Mouse (Mus musculus) right cerebral cortex, postnatal 10 days (tissue): ENCODE results near the gene Hivep3.

Experiments used
- DNase-seq, 2 experiments: peaks; one replicate each; pipeline ENCODE4 v3.0.0; 2021; ENCODE audit warnings: low spot score in 2 of 2

Gene Hivep3

DNA sequence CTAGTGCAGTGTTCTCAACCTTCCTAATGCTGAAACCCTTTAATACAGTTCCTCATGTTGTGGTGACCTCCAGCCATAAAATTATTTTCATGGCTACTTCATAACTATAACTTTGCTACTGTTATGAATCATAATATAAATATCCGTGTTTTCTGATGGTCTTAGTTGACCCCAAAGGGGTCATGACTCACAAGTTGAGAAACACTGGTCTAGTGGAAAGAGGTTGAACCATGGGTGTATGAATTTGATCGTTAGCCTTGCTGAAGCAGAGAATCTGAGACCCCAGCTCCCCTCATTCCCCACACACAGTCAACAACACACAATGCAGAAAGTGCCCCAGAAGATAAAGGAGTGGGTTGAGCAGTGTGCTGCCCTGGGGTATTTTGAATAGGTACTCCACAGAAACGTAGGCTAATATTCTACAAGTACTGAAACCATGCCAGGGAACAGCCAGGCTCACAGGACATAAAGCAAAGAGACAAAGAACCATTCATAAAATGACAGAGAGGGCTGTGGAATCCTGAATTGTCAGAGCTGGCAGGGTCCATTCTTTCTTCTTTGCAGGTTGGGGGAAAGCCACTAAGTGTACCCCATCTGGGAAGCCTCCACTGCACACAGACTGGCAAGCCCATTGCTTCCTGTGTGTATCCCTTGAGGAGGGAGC is 212.8 kb downstream of the Hivep3 start:
- no peak for DNase-seq

DNA sequence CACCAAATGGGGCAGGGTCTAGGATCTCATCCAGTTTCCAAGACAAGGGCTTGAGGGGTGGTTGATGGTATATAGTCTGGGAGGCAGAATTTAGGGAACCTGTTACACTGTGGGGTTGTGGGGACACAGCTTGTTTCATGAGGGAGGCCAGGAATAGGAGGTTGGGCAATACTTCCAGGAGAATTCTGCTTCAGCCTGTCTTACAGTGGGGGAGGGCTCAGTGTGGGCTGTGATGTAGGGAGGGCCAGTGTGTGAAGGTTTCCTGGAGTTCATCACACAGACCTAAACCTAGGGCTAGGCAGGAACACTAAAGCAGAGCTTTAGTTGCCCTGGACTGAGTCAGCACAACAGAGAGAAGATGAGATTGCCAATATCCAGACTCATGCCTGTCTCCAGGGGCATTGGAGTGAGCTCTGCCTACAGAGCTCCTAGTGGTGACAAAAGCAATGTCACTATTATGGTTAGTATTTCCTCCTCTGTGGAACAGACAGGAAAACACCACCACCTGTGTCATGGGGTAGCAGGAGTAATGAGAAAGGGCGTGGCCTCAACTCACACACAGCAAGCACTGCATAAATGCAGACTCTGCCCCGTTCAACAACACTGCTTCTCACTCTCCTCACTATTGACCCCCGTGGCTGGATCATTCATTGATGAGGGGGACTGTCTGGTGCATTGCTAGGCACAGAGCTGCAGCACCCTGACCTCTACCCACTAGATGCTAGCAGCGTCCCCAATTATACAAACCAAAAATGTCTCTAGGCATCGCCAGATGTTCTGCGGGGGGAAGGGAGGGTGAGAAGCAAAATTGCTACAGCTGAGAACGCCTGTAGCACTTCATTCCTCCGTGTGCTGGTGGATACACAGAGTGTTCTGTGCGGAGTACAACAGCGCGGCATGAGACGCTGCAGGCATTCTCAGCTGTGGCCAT is 213.9 kb downstream of the Hivep3 start:
- no peak for DNase-seq

DNA sequence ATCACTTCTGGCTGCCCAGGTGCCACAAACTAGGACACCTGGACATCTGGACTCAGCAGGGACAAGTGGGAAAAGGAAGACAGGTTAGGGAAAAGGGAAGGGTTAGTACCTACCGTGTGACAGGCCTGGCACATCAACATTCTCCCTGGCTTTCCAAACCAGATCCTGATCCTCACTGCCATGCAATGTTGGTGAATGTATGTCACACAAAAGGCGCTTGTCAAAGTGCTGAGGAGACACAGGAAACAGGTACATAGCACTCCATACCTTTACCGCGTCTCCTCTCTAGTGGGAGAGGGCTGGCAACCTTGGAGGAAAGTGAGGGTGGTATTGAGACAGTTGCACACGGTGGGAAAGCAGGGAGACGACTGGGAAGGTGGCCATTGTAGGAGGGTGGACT is 214.8 kb downstream of the Hivep3 start:
- no peak for DNase-seq

DNA sequence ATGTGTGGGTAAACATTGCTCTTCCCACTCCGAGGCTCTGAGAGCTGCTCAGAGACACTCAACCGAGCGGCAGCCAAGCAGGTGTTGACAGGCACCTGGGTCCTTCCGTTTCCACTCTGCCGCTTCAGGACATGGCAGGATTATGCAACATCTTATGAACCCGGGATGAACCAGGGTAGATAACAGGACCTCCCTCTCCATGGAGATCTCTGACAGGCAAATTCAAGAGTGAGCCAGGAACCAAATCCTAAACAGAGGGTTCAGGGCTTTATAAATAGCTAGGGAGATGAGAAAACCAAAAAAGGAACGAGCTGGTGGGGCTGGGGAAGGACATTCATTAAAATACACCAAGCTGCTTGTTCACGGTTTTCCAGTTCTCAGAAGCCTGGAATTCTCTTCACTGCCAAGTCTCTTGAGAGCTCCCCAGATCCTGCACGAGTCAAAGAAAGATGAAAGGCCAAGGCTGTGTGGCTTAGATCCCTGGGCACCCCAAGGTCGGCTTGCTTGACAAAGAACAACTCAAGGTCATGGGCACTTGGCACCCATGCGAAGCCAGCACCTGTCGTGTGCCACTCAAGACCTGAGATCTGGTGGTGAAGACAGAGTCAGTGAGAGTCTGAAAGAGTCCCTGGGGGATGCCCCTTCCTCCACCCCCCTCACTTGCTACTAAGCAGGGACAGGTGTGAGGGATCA is 215.5 kb downstream of the Hivep3 start:
- peak; percentile 54 to 74 for DNase-seq

DNA sequence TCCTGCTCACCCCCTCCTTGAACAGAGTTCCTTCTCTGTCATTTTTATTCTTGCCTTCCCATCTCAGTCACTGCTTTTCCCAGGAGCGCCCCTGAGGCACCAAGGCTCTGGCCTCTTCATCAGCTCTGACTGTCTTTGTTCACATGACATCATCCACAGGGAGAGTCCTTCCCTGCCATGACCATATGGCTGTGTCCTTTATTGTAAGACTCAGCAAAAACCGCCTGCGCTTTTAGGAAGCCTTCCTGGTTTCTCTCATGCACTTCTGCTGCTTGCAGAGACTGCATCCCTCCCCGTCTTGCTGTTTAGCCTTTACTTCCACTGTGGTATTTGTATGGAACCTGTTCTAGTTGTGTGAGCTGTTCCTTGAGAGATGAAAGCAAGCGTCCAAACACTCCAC is 216.6 kb downstream of the Hivep3 start:
- peak in 1 of 2 experiments; percentile 35 for DNase-seq

DNA sequence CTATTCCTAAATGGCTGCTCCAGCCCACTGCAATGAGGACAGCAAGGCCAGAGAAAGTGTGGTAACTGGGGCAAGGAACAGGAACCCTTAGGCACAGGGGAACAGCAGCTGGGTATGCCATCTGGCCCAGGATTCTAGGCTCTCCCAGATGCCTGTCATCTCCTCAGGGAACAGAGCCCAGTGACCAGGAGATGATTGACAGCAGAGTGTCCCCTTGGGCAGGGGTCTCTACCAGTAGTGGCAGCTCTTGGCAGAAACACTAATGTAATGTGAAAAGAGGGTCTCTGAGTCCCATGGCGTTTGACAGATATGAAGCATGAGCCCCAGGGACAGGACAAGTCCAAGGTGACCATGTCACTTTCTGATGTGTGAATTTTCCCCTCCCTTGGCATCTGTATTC is 217.5 kb downstream of the Hivep3 start:
- DNase-seq, result peak in 1 of 2 experiments; percentile 22

DNA sequence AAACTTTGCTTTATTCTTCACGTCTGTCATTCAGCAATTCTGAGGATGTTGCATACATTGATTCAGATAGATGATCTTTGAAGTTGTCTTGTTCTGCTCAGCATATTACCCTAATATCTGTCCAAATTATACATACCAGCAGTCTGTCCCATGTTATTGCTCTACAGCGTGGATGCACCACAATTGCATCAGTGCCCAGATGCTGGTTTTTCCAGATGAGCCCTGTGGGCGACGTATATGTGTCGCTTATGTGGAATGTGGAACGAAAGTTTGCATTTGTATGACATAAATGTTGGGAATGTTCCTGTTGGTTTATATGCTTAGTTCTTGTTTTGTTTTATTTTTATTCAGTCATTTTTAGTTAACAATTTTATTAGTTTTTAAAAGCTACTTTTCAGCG is 221.4 kb downstream of the Hivep3 start:
- DNase-seq, result no peak

DNA sequence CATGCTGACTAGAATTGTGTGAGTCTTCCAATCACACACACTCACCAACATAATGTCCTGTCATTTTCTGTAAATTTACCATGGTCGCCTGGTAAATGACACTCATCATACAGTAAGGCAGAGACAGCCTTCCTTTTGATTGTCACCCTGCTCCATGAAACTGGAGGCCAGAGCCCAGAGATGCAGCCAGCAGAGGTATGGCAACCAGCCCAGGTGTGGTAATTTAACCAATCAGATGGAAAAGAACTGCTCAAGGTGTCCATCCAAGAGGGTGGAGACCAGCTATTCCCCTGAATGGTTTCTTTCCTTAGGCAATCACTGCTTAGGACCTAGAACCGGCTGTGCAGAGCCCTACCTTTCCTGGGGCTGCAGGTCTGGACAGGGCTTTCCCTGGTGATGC is 224.4 kb downstream of the Hivep3 start:
- DNase-seq, result no peak

DNA sequence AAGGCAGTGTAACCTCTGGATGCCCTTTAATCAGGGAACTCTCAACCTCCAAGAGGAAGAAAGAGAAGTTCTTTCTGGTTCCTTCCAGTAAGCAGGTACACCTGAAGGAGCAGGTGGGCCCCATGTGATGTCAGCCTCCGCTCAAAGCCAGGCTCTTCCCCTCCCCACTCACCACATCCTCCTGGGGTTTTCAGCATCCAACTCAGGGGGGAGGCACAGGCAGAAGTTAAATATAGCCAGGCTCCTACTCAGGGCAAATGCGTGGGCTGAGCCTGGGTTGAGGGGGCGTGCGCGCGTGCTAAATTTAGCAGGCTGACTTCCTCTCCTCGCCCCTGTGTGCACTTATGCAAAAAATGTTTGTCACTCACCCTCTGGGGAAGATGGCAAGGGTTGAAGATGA is 225.7 kb downstream of the Hivep3 start:
- no peak for DNase-seq

DNA sequence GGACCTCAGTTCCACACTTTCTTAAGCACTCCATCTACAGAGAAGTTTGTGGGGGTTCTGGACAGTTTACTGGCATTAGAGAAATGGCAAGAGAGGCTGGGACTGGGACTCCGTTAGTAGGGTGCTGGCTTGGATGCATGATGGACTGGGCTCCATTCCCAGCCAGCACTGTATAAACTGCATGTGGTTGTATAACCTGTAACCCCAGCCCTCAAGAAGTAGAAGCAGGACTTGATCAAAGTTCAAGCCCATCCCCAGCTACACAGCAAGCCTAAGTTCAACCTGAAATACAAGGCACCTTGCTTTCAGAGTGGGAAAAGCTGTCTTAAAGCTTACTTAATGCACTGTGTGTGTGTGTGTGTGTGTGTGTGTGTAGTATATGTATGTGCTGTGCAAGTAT is 226.3 kb downstream of the Hivep3 start:
- no peak for DNase-seq

DNA sequence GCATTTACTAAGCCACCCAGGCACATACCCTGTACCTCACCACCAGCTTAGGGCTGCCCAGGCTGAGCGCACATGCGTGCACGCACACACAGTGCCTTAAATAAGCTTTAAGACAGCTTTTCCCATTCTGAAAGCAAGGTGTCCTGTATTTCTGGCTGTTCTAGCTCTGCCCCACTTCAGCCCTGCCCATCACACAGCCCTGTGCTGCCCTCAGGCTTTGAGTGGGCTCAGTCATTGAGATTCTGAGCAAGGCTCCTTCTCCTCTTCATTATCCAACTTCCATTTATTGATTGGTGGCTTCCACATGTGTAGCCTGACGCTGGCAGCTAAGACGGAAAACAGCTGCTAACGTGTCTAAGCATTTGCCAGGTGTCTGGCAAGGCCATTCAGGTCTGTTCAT is 226.9 kb downstream of the Hivep3 start:
- no peak for DNase-seq

DNA sequence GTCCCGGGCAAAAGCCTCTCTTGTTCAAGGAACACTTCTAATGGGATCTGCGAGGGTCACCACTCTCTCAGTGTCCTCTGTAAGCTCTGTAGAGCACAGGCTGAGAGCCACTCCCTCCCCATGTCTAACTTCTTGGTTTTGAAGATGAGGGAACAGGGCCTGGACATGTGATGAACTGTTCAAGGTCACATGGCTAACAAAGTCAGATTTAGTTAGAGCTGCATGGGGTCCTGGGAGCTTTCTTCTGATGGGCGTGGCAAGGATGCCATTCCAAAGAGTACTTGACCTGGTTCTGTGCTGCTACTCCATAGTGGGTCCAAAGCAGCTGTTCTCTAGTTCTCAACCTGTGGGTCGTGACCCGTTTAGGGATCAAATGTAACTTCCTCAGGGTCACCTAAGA is 227.6 kb downstream of the Hivep3 start:
- DNase-seq, result no peak

DNA sequence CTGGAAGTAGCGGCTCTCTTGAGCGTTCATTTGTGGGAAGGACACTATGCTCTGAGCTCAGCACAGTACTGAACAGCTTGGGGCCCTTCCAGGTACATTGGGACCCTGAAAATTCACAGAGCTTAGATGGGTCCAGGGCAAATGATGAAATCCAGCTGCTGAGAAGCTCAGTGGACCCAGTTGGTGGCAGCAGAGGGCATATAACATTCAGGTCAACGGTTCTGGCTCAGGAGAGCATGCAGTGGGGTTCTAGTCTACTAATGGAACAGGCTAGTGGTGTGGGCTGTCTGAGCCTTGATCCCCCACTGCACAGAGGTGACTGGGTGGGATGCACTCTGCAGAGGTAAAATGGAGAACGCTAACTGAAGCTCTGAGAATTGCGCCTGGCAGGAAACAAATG is 228.5 kb downstream of the Hivep3 start:
- DNase-seq, result no peak

DNA sequence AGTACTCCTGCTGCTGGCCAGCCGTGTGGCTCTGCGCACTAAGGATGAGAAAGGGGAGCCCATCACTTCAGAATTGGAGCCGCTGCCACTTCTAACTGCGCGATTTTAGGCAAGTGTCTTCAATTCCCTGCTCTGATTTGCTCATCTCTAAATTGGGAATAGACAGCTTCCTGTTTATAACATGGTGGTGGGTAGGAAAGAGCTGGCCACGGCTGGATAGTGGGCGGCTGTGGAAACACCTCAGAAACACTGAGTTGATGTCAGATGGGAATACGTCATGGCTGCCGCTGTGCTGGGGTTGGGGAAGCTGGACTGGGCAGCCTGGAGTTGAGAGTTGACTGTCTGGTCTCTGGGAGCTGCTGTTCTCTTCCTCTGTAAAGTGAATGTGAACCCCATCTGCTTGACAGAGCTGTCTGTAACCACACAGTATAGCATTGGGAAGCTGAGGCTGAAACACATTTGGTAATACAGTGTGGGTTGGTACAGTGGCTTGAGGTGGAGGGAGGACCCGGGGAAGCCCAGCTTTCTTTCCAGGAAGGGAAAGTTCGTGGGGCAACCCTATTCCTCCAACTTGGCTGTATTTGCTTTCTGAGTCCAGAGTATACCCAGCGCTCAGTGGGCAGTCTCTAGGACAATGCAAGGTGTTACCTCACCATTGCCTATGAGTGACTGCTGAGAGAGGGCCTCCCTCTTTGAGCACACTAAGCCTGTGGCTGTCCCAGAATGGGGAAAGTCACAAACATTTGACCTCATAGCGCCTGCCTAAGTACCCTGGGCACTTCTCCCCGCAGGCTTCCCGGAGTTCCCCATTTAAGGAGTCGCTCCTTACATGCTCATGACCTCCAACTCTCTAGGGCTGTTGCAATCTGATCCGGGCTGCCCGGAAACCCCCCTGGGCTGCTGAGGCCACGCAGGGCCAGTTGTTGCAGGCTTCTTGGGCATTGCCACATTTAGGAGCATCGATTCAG is 232.8 kb downstream of the Hivep3 start:
- peak; percentile 74 to 85 for DNase-seq

DNA sequence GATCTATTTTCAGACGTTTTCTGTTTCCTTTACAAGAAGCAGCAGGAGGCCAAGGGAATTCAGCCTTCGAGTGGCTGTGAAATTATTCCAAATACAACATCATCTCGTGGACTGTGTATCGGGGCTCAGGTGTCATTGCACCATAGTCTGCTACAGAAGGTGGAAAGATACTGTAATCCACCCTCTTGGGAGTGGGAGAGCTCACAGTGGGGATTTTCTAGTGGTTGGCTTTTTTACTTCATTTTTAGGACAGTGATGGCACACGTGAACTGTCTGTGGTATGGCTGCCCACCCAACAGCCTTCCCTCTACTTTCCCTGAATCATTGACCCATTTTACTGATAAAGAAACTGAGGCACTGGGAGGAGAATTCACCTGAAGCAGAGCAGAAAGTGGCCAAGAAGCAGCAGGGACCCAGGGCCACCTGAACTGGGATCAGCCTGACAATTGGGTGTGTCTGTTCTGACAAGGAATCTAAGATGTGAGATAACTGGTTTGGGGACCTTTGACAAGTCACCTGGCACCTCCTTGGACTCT is 233.6 kb downstream of the Hivep3 start:
- DNase-seq, result no peak

DNA sequence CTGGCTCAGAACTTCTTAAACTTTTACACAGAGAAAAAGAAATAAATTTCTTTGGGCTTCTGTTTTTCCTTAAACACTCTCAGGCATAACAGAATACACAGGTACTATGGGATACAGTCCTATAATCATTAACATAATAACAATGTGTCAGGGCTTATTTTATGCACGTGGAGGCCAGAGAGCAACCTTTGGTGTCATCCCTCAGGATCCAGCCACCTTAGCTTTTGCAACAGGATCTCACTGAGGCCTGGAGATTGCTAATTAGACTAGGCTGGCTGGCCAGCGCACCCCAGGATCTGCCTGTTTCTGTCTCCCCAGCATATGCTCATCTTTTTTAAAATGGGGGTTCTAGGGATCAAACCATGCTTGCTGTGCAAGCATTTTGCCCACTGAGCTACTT is 234.1 kb downstream of the Hivep3 start:
- DNase-seq, result no peak

DNA sequence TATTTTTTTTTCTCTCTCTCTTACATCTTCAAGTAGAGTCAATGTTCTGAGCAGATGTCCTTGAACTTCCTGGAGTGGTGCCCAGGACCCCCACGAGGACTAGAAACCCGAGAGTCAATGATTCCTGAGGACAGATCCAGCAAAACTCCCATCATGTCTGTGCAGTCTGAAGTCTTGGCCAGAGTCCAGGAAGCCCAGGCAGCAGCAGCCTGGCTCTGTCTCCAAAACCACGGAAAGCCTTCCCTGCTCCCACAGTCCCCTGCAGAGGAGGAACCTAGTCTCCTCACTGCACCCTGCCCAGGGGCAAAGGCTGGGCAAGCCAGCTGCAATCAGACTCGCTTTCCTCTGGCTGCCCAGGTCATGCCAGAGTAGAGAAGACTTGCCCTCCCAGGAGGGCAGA is 234.5 kb downstream of the Hivep3 start:
- peak; percentile 81 to 83 for DNase-seq

DNA sequence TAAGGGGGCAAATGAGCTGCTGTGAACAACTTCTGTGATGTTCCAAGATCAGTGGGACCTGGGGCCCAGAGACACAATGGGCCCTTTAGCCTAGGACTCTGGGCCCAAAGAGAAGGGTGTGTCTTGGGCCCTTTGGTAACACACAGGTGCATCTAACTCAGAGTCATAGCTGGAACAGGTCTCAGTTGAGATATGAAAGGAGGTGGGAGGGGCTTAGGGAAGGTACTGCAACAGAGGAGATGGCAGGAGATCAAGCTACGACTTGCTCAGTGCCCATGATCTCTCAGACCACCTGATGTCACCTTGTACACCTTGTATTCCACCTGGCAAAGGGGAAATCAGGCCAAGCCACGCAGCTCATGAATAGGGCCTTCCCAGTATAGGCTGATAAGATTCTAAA is 235.3 kb downstream of the Hivep3 start:
- DNase-seq, result no peak

DNA sequence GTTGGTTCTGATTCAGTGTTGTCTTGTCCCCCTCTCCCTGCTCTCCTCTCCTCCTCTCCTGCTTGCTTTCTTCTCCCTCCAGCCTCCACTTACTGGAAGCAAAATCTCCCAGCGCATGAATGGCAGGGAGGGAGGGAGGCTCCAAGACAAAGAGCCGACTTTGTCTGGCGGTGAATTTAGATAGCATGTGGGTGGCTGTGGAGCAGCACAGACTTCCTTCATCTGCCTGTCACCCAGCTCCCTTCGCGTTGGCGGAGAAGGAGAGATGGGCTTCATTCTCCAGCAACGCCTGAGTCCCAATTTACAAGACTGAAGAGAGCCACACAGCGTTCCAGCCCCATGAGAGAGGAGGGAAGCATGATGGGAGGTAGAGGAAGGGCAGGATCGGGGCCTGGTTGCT is 236.6 kb downstream of the Hivep3 start:
- DNase-seq, result peak; percentile 86 to 92

DNA sequence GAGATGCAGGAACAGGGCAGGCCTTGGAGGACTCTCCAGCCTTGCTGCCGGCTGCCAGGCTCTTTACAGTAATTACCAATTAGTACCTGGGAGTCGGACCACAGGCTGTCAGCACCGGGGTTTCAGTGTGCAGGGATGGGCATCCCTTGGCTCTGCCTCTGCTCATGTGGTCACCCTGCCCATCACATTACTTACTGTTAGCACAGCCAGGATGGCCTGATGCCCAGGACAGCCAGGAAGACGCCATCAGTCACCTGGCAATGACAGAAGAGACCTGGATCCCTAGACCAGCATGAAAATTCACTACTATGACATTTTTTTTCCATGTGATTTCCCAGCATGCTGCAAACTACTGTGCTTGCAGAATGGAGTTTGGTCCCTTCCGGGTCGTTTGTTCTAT is 238.8 kb downstream of the Hivep3 start:
- DNase-seq, result no peak
